Comparison of ENCODE assay signal across 8 mouse cellular contexts in genomic region chr2:153015804-153016203, GRCm38 (mm10). TPM values are rescaled to one million over a fixed set of nuclear protein-coding genes. Genes with fewer than 3 reads are reported as not detected.
A peak's percentile ranks its signal among the peaks of the same experiment; 100 is the strongest.
DNase-seq lines count a peak whose midpoint lies in the region; ATAC-seq and TF ChIP-seq lines count a peak whose summit lies in the region.

No protein-coding gene starts in this region.

- H3K9ac ChIP-seq in kidney, postnatal 0 days (ENCODE audit: low read depth, low read length), result no peak overlapping the region
- peak overlapping the region; percentile 46 for H3K9ac ChIP-seq in hindbrain, embryonic 16.5 days (ENCODE audit: low read depth, low read length)

- no peaks in the 10 kb centered on the region for H3K9me3 ChIP-seq in kidney, postnatal 0 days (replicated peaks; ENCODE audit: low read length)
- no peaks in the 10 kb centered on the region for H3K9me3 ChIP-seq in hindbrain, embryonic 16.5 days (ENCODE audit: control insufficient read depth, low read length)

- 32% methylated on average over 8 of the region's 8 CpGs for WGBS in kidney, postnatal 0 days
- 23% methylated on average over 8 of the region's 8 CpGs for WGBS in hindbrain, embryonic 16.5 days

- no peak for TF ChIP-seq CTCF in kidney, postnatal 0 days (IDR thresholded peaks at IDR 0.05; ENCODE audit: low read depth)

- H3K36me3 ChIP-seq in kidney, postnatal 0 days (ENCODE audit: insufficient read depth, low read length), result peaks cover 3% of the 10 kb centered on the region; the same call in 1 of the 2 replicates
- peaks cover 13% of the 10 kb centered on the region for H3K36me3 ChIP-seq in hindbrain, embryonic 16.5 days (ENCODE audit: control insufficient read depth, insufficient read depth, low read length)

- ATAC-seq in kidney, postnatal 0 days (replicated peaks; ENCODE audit: low FRiP score, low read depth), result no peak
- 0 out of 2 replicates have a peak, but pooled peaks have one; percentile 21 for ATAC-seq in hindbrain, embryonic 16.5 days

- no peak overlapping the region for H3K27ac ChIP-seq in kidney, postnatal 0 days
- peak overlapping the region; percentile 35; the same call in 1 of the 2 replicates for H3K27ac ChIP-seq in hindbrain, embryonic 16.5 days (ENCODE audit: low read depth, low read length)

- no peaks in the 10 kb centered on the region for H3K27me3 ChIP-seq in kidney, postnatal 0 days (ENCODE audit: insufficient read depth, low read length)
- no peaks in the 10 kb centered on the region for H3K27me3 ChIP-seq in hindbrain, embryonic 16.5 days (replicated peaks; ENCODE audit: control insufficient read depth, insufficient read depth, low read length)

- H3K4me1 ChIP-seq in kidney, postnatal 0 days (replicated peaks; ENCODE audit: insufficient read depth, low read length), result peaks cover 10% of the 10 kb centered on the region
- peaks cover 13% of the 10 kb centered on the region for H3K4me1 ChIP-seq in hindbrain, embryonic 16.5 days (ENCODE audit: control insufficient read depth, insufficient read depth, low read depth, low read length)

- H3K4me2 ChIP-seq in kidney, postnatal 0 days (ENCODE audit: low read length), result peak overlapping the region; percentile 90
- peak overlapping the region; percentile 49 for H3K4me2 ChIP-seq in hindbrain, embryonic 16.5 days (ENCODE audit: low read length)

- DNase-seq in kidney, postnatal 0 days (ENCODE audit: low spot score), result peak; percentile 36
- no peak for DNase-seq in kidney, postnatal 36 days
- DNase-seq in 3134 (ENCODE audit: extremely low read depth, insufficient read length, low spot score), result peak; percentile 27
- peak; percentile 82 for DNase-seq in cerebellum, adult 9-10 months
- no peak for DNase-seq in B cell, adult 2 months
- DNase-seq in thymus, postnatal 4 days, result no peak
- DNase-seq in heart, adult 11 months, result no peak

- 0 out of 2 replicates have a peak overlapping the region, but pooled peaks have one; percentile 75 for H3K4me3 ChIP-seq in kidney, postnatal 0 days (replicated peaks; ENCODE audit: low read depth, low read length)
- peak overlapping the region; percentile 91 for H3K4me3 ChIP-seq in hindbrain, embryonic 16.5 days (ENCODE audit: low read length)

RNA-seq across cellular contexts. Expression of gene Pdrg1, which starts 0.6 kb away (rescaled TPM):
- polyA plus RNA-seq in kidney, postnatal 0 days (2015; fragmentation: Nextera tagmentation; extraction: Ambion mirVana), result 103 and 109 TPM in 2 replicates
- 247 and 274 TPM in 2 replicates for polyA plus RNA-seq in hindbrain, embryonic 16.5 days (2015; fragmentation: Nextera tagmentation; extraction: Ambion mirVana)

RNA-seq across cellular contexts. Expression of gene Xkr7, which starts 15.8 kb away (rescaled TPM):
- polyA plus RNA-seq in kidney, postnatal 0 days (2015; fragmentation: Nextera tagmentation; extraction: Ambion mirVana), result not detected in 2 replicates
- polyA plus RNA-seq in hindbrain, embryonic 16.5 days (2015; fragmentation: Nextera tagmentation; extraction: Ambion mirVana), result 1.8 and 2.0 TPM in 2 replicates

RNA-seq across cellular contexts. Expression of gene Ccm2l, which starts 50.0 kb away (rescaled TPM):
- polyA plus RNA-seq in kidney, postnatal 0 days (2015; fragmentation: Nextera tagmentation; extraction: Ambion mirVana), result 3.4 TPM in 2 replicates
- 0.58 and 1.4 TPM in 2 replicates for polyA plus RNA-seq in hindbrain, embryonic 16.5 days (2015; fragmentation: Nextera tagmentation; extraction: Ambion mirVana)

RNA-seq across cellular contexts. Expression of gene Ttll9, which starts 53.5 kb away (rescaled TPM):
- 0.64 and 0.75 TPM in 2 replicates for polyA plus RNA-seq in kidney, postnatal 0 days (2015; fragmentation: Nextera tagmentation; extraction: Ambion mirVana)
- polyA plus RNA-seq in hindbrain, embryonic 16.5 days (2015; fragmentation: Nextera tagmentation; extraction: Ambion mirVana), result 9.2 and 10.5 TPM in 2 replicates

Comparison
In these comparisons a context has a peak if more than half of its experiments do, and no peak if none do; other contexts are left out.
1. DNase-seq: peak in kidney, postnatal 0 days (single experiment), 3134 (single experiment) and cerebellum, adult 9-10 months (single experiment); none in kidney, postnatal 36 days (0 of 2), B cell, adult 2 months (0 of 2), thymus, postnatal 4 days (single experiment) and heart, adult 11 months (single experiment).